Mouse (Mus musculus): ENCODE measurements around the gene Gm20388. TPM values are rescaled to one million over a fixed set of nuclear protein-coding genes. Genes with fewer than 3 reads are reported as not detected.

The Gm20388 gene
- polyA plus RNA-seq, 2 experiments = 8.5 TPM; not detected in 1

DNA sequence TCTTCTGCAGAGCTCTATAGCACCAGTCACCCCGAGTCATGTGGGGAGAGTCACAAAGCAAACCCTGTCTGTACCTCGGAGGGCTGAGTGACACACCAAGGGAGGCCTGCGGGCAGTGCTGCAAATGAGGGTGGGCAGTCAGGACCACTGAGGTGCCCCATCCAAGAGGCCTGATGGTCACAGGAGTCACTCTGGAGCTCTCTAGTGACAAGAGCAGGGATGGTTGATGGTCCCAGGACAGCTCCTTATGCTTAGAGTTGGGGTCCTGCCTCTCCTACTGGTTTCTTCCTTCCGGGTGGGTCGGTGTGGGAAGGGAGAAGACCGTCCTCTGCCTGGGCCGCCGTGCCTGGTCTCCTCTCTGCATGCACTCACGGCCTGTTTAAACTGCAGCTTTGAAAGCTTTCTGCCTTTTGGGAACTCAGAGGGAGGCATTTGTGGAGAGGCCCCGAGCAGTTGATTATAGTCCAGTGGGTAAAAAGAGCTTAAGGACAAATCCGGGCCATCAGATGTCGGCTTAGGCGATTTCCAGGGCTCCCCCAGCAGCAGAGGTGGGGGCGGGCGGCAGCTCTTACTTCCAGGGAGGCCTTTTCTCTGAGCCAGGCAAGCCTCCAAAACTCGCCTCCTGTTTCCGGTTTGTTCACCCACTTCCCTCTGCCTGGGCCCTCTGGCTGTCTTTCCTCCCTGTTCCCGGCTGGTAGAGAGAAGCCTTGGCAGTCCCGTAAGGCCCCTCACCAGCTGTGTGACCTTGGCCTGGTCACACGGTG lies 516.2 kb downstream of the Gm20388 start:
- 54% methylated on average over 20 of the region's 20 CpGs for WGBS (ENCODE audit: insufficient replicate concordance)
- DNase-seq (ENCODE audit: low read depth in 3 of 3, low spot score in 3 of 3) (no peak), ATAC-seq (ENCODE audit: insufficient read depth) (no peak)
- peaks cover 0 to 29% of the 10 kb centered on the region in 2 experiments; a peak in 3 of 4 replicates for H3K4me1 ChIP-seq (replicated peaks; ENCODE audit: control insufficient read depth in 2 of 2, insufficient read depth in 2 of 2, low read length in 1 of 2)
- H3K4me3 ChIP-seq (ENCODE audit: insufficient read depth in 1 of 2, low read depth in 2 of 2, low read length in 2 of 2) = no peak overlapping the region
- no peak overlapping the region for H3K9ac ChIP-seq (replicated peaks)
- no peak overlapping the region for H3K4me2 ChIP-seq (ENCODE audit: low read depth)
- H3K27me3 ChIP-seq (ENCODE audit: control insufficient read depth, insufficient read depth, low read length) = no peaks in the 10 kb centered on the region
- no peaks in the 10 kb centered on the region for H3K9me3 ChIP-seq (ENCODE audit: control insufficient read depth, low read length)
- TF ChIP-seq EP300 (IDR thresholded peaks at IDR 0.05; ENCODE audit: low read depth) (no peak), CTCF (IDR thresholded peaks at IDR 0.05; ENCODE audit: low read depth) (no peak)
- no peaks in the 10 kb centered on the region for H3K36me3 ChIP-seq (replicated peaks; ENCODE audit: control insufficient read depth, insufficient read depth, low read depth)
- no peak overlapping the region for H3K27ac ChIP-seq

DNA sequence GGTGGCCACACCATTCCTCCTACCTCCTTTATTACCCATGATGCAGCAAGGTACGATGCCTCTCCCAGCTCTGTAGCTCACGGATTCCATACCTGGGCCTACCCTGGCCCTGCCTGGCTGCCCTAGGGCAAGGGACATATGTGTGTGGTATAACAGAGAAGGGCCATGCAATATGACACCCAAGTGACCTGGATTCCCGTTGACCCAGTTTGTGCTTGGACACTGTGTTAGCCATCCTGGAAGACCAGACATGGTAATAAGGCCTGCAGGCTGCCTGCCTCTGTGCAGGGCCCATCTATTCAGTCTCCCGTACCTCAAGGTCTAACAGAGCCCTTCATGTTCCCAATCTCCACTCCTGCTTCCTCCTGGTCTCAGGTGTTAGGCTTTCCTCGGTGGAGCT lies 517.9 kb downstream of the Gm20388 start:
- TF ChIP-seq CTCF (IDR thresholded peaks at IDR 0.05; ENCODE audit: low read depth) (no peak), EP300 (IDR thresholded peaks at IDR 0.05; ENCODE audit: low read depth) (no peak)
- Histone ChIP-seq H3K27me3 (ENCODE audit: control insufficient read depth, insufficient read depth, low read length) (no peaks in the 10 kb centered on the region), H3K27ac (no peak overlapping the region), H3K4me2 (ENCODE audit: low read depth) (no peak overlapping the region), H3K4me3 (ENCODE audit: insufficient read depth in 1 of 2, low read depth in 2 of 2, low read length in 2 of 2) (no peak overlapping the region), H3K9me3 (ENCODE audit: control insufficient read depth, low read length) (no peaks in the 10 kb centered on the region), H3K36me3 (replicated peaks; ENCODE audit: control insufficient read depth, insufficient read depth, low read depth) (no peaks in the 10 kb centered on the region), H3K9ac (replicated peaks) (no peak overlapping the region), H3K4me1 (replicated peaks; ENCODE audit: control insufficient read depth in 2 of 2, insufficient read depth in 2 of 2, low read length in 1 of 2) (peaks cover 0 to 18% of the 10 kb centered on the region in 2 experiments; a peak in 3 of 4 replicates)
- 80% methylated on average over 5 of the region's 5 CpGs for WGBS (ENCODE audit: insufficient replicate concordance)
- ATAC-seq (ENCODE audit: insufficient read depth) = no peak
- DNase-seq (ENCODE audit: low read depth in 3 of 3, low spot score in 3 of 3) = no peak

DNA sequence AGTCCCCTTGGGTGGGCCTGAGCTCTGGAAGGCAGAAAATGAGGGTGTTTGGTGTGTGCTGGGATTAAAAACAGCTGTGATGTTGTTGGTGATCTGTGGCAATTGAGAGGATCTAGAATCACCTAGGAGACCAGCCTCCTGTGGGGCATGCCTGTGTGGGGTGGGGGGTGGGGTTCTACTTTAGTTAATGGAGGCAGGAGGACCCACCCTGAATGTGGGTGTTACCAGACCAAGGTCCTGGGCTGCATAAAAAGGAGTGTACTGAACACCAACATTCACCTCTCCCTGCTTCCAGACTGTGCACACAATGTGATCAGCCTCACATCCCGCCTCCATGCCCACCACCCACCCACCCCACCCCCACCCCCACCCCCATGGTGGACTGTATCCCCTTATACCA lies 518.5 kb downstream of the Gm20388 start:
- Histone ChIP-seq H3K9me3 (ENCODE audit: control insufficient read depth, low read length) (peaks cover 5% of the 10 kb centered on the region), H3K36me3 (replicated peaks; ENCODE audit: control insufficient read depth, insufficient read depth, low read depth) (no peaks in the 10 kb centered on the region), H3K4me1 (replicated peaks; ENCODE audit: control insufficient read depth in 2 of 2, insufficient read depth in 2 of 2, low read length in 1 of 2) (peaks cover 0 to 14% of the 10 kb centered on the region in 2 experiments; a peak in 3 of 4 replicates), H3K4me2 (ENCODE audit: low read depth) (no peak overlapping the region), H3K9ac (replicated peaks) (no peak overlapping the region), H3K4me3 (ENCODE audit: insufficient read depth in 1 of 2, low read depth in 2 of 2, low read length in 2 of 2) (no peak overlapping the region), H3K27ac (no peak overlapping the region), H3K27me3 (ENCODE audit: control insufficient read depth, insufficient read depth, low read length) (no peaks in the 10 kb centered on the region)
- ATAC-seq (ENCODE audit: insufficient read depth) (no peak), DNase-seq (ENCODE audit: low read depth in 3 of 3, low spot score in 3 of 3) (no peak)
- TF ChIP-seq CTCF (IDR thresholded peaks at IDR 0.05; ENCODE audit: low read depth) = no peak
- no peak for TF ChIP-seq EP300 (IDR thresholded peaks at IDR 0.05; ENCODE audit: low read depth)
- WGBS (ENCODE audit: insufficient replicate concordance) = 73% methylated on average over 1 of the region's 1 CpGs

DNA sequence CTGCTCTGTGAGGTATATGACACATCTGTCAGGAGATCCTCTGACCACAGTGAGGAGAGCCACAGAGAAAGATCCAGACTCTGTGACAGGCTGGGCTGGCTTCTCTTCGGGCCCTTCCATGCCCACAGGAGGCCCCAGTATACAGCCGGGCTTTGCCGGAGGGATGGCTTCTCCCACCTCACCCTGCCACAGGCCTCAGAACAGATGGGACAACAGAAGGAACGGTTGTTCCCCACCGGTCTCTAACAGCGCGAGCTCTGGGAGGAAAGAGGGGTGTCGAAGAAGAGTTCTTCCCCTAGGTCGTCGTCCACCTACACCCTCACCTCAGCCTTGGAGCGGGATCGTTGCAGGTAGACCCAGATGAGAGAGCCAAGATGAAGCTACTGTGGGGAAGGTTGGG lies 520.4 kb downstream of the Gm20388 start:
- ATAC-seq (ENCODE audit: insufficient read depth) (no peak), DNase-seq (ENCODE audit: low read depth in 3 of 3, low spot score in 3 of 3) (no peak)
- no peak overlapping the region for H3K4me2 ChIP-seq (ENCODE audit: low read depth)
- H3K4me3 ChIP-seq (ENCODE audit: insufficient read depth in 1 of 2, low read depth in 2 of 2, low read length in 2 of 2) = no peak overlapping the region
- WGBS (ENCODE audit: insufficient replicate concordance) = 84% methylated on average over 12 of the region's 12 CpGs
- H3K27ac ChIP-seq = no peak overlapping the region
- TF ChIP-seq EP300 (IDR thresholded peaks at IDR 0.05; ENCODE audit: low read depth) = no peak
- no peak for TF ChIP-seq CTCF (IDR thresholded peaks at IDR 0.05; ENCODE audit: low read depth)
- no peaks in the 10 kb centered on the region for H3K36me3 ChIP-seq (replicated peaks; ENCODE audit: control insufficient read depth, insufficient read depth, low read depth)
- H3K4me1 ChIP-seq (replicated peaks; ENCODE audit: control insufficient read depth in 2 of 2, insufficient read depth in 2 of 2, low read length in 1 of 2) = peaks cover 0 to 9% of the 10 kb centered on the region in 2 experiments; a peak in 2 of 4 replicates
- H3K9me3 ChIP-seq (ENCODE audit: control insufficient read depth, low read length) = peaks cover 5% of the 10 kb centered on the region
- no peak overlapping the region for H3K9ac ChIP-seq (replicated peaks)
- H3K27me3 ChIP-seq (ENCODE audit: control insufficient read depth, insufficient read depth, low read length) = no peaks in the 10 kb centered on the region; the same call in 1 of the 2 replicates

DNA sequence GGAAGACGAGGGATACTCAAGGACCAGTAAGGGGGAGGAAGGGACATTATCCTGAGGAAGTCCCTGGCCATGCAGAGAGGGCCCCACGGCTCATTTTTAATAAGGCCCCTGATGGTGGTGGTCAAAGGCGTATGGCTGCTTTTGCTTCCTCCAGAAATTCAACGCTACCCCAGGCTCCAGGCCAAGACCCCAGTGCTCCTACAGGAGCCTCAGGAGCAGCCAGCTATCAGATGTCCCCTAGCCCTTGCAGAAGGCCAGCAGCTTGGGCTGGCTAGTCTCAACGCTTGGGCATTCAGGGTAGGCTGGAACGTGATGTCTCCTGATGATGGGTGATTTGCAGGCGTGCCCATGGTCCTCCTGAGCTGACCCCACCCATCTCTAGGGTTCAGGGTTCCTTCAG lies 521.8 kb downstream of the Gm20388 start:
- DNase-seq (ENCODE audit: low read depth in 3 of 3, low spot score in 3 of 3) = no peak
- TF ChIP-seq CTCF (IDR thresholded peaks at IDR 0.05; ENCODE audit: low read depth) (no peak), EP300 (IDR thresholded peaks at IDR 0.05; ENCODE audit: low read depth) (no peak)
- Histone ChIP-seq H3K9me3 (ENCODE audit: control insufficient read depth, low read length) (peaks cover 5% of the 10 kb centered on the region), H3K36me3 (replicated peaks; ENCODE audit: control insufficient read depth, insufficient read depth, low read depth) (no peaks in the 10 kb centered on the region), H3K4me3 (ENCODE audit: insufficient read depth in 1 of 2, low read depth in 2 of 2, low read length in 2 of 2) (no peak overlapping the region), H3K4me1 (replicated peaks; ENCODE audit: control insufficient read depth in 2 of 2, insufficient read depth in 2 of 2, low read length in 1 of 2) (peaks cover 0 to 2% of the 10 kb centered on the region in 2 experiments; a peak in 2 of 4 replicates), H3K27me3 (ENCODE audit: control insufficient read depth, insufficient read depth, low read length) (no peaks in the 10 kb centered on the region; the same call in 1 of the 2 replicates), H3K9ac (replicated peaks) (no peak overlapping the region), H3K27ac (no peak overlapping the region), H3K4me2 (ENCODE audit: low read depth) (no peak overlapping the region)
- no peak for ATAC-seq (ENCODE audit: insufficient read depth)
- 61% methylated on average over 7 of the region's 7 CpGs for WGBS (ENCODE audit: insufficient replicate concordance)

Data from liver, embryonic 14.5 days (tissue).